Mouse (Mus musculus): Measurements from ENCODE around the gene Ect2l. TPM values are rescaled to one million over a fixed set of nuclear protein-coding genes. Genes with fewer than 3 reads are reported as not detected.

Ect2l gene
- polyA plus RNA-seq, 1 experiment: not detected

GRCm38 (mm10) chr10:18130276-18130675 is 80.4 kb downstream of the Ect2l start:
- TF ChIP-seq POLR2A (IDR thresholded peaks at IDR 0.05; ENCODE audit: low read depth, low read length) (no peak), CTCF (conservative IDR thresholded peaks at IDR 0.05; ENCODE audit: insufficient read depth, insufficient read length, low read depth, low read length) (no peak)
- H3K27ac ChIP-seq (ENCODE audit: insufficient read depth, low read depth, low read length): no peak overlapping the region
- H3K4me3 ChIP-seq (ENCODE audit: insufficient read depth, low read depth, low read length): no peak overlapping the region
- H3K36me3 ChIP-seq (ENCODE audit: control insufficient read depth, insufficient read depth, low read length): peaks cover 6% of the 10 kb centered on the region
- 74% methylated on average over 5 of the region's 5 CpGs for WGBS
- H3K27me3 ChIP-seq (replicated peaks; ENCODE audit: control insufficient read depth, insufficient read depth, low read length): no peaks in the 10 kb centered on the region
- peak; percentile 59 for DNase-seq
- H3K4me1 ChIP-seq (ENCODE audit: control insufficient read depth, insufficient read depth, low read length): peaks cover 6% of the 10 kb centered on the region; the same call in 1 of the 2 replicates

GRCm38 (mm10) chr10:18118336-18118735 is 92.4 kb downstream of the Ect2l start:
- no peak overlapping the region for H3K27ac ChIP-seq (ENCODE audit: insufficient read depth, low read depth, low read length)
- H3K4me1 ChIP-seq (ENCODE audit: control insufficient read depth, insufficient read depth, low read length): no peaks in the 10 kb centered on the region
- WGBS: 54% methylated on average over 8 of the region's 8 CpGs
- H3K27me3 ChIP-seq (replicated peaks; ENCODE audit: control insufficient read depth, insufficient read depth, low read length): no peaks in the 10 kb centered on the region
- peak; percentile 37 for DNase-seq
- no peak for TF ChIP-seq CTCF (conservative IDR thresholded peaks at IDR 0.05; ENCODE audit: insufficient read depth, insufficient read length, low read depth, low read length)
- no peak for TF ChIP-seq POLR2A (IDR thresholded peaks at IDR 0.05; ENCODE audit: low read depth, low read length)
- H3K36me3 ChIP-seq (ENCODE audit: control insufficient read depth, insufficient read depth, low read length): peaks cover 16% of the 10 kb centered on the region
- H3K4me3 ChIP-seq (ENCODE audit: insufficient read depth, low read depth, low read length): no peak overlapping the region

- TF ChIP-seq CTCF (conservative IDR thresholded peaks at IDR 0.05; ENCODE audit: insufficient read depth, insufficient read length, low read depth, low read length) (no peak), POLR2A (IDR thresholded peaks at IDR 0.05; ENCODE audit: low read depth, low read length) (no peak)
- DNase-seq: no peak
- Histone ChIP-seq H3K36me3 (ENCODE audit: control insufficient read depth, insufficient read depth, low read length) (peaks cover 7% of the 10 kb centered on the region; the same call in 1 of the 2 replicates), H3K27me3 (replicated peaks; ENCODE audit: control insufficient read depth, insufficient read depth, low read length) (no peaks in the 10 kb centered on the region), H3K4me1 (ENCODE audit: control insufficient read depth, insufficient read depth, low read length) (no peaks in the 10 kb centered on the region), H3K27ac (ENCODE audit: insufficient read depth, low read depth, low read length) (no peak overlapping the region), H3K4me3 (ENCODE audit: insufficient read depth, low read depth, low read length) (no peak overlapping the region)
- 88% methylated on average over 10 of the region's 10 CpGs for WGBS
Measured at GRCm38 (mm10) chr10:18113473-18114093, 97.1 kb downstream of the Ect2l start.

GRCm38 (mm10) chr10:18110940-18111339 is 99.8 kb downstream of the Ect2l start:
- TF ChIP-seq POLR2A (IDR thresholded peaks at IDR 0.05; ENCODE audit: low read depth, low read length): no peak
- no peak for TF ChIP-seq CTCF (conservative IDR thresholded peaks at IDR 0.05; ENCODE audit: insufficient read depth, insufficient read length, low read depth, low read length)
- no peak overlapping the region for H3K4me3 ChIP-seq (ENCODE audit: insufficient read depth, low read depth, low read length)
- H3K36me3 ChIP-seq (ENCODE audit: control insufficient read depth, insufficient read depth, low read length): peaks cover 4% of the 10 kb centered on the region; the same call in 1 of the 2 replicates
- no peaks in the 10 kb centered on the region for H3K4me1 ChIP-seq (ENCODE audit: control insufficient read depth, insufficient read depth, low read length)
- H3K27ac ChIP-seq (ENCODE audit: insufficient read depth, low read depth, low read length): no peak overlapping the region
- no peak for DNase-seq
- no peaks in the 10 kb centered on the region for H3K27me3 ChIP-seq (replicated peaks; ENCODE audit: control insufficient read depth, insufficient read depth, low read length)

GRCm38 (mm10) chr10:18107471-18107870 is 103.2 kb downstream of the Ect2l start:
- no peaks in the 10 kb centered on the region for H3K27me3 ChIP-seq (replicated peaks; ENCODE audit: control insufficient read depth, insufficient read depth, low read length)
- peak; percentile 32 for DNase-seq
- no peak overlapping the region for H3K4me3 ChIP-seq (ENCODE audit: insufficient read depth, low read depth, low read length)
- 51% methylated on average over 5 of the region's 5 CpGs for WGBS
- peak; percentile 56; the same call in 1 of the 2 replicates for TF ChIP-seq CTCF (conservative IDR thresholded peaks at IDR 0.05; ENCODE audit: insufficient read depth, insufficient read length, low read depth, low read length)
- no peak for TF ChIP-seq POLR2A (IDR thresholded peaks at IDR 0.05; ENCODE audit: low read depth, low read length)
- H3K27ac ChIP-seq (ENCODE audit: insufficient read depth, low read depth, low read length): no peak overlapping the region
- H3K36me3 ChIP-seq (ENCODE audit: control insufficient read depth, insufficient read depth, low read length): no peaks in the 10 kb centered on the region
- H3K4me1 ChIP-seq (ENCODE audit: control insufficient read depth, insufficient read depth, low read length): no peaks in the 10 kb centered on the region

GRCm38 (mm10) chr10:18102166-18102565 is 108.5 kb downstream of the Ect2l start:
- TF ChIP-seq POLR2A (IDR thresholded peaks at IDR 0.05; ENCODE audit: low read depth, low read length): no peak
- peak; percentile 30; the same call in 1 of the 2 replicates for TF ChIP-seq CTCF (conservative IDR thresholded peaks at IDR 0.05; ENCODE audit: insufficient read depth, insufficient read length, low read depth, low read length)
- Histone ChIP-seq H3K27me3 (replicated peaks; ENCODE audit: control insufficient read depth, insufficient read depth, low read length) (no peaks in the 10 kb centered on the region), H3K4me3 (ENCODE audit: insufficient read depth, low read depth, low read length) (no peak overlapping the region), H3K27ac (ENCODE audit: insufficient read depth, low read depth, low read length) (no peak overlapping the region), H3K4me1 (ENCODE audit: control insufficient read depth, insufficient read depth, low read length) (no peaks in the 10 kb centered on the region), H3K36me3 (ENCODE audit: control insufficient read depth, insufficient read depth, low read length) (no peaks in the 10 kb centered on the region)
- DNase-seq: peak; percentile 12
- 43% methylated on average over 5 of the region's 5 CpGs for WGBS

GRCm38 (mm10) chr10:18090691-18091090 is 120.0 kb downstream of the Ect2l start:
- H3K4me3 ChIP-seq (ENCODE audit: insufficient read depth, low read depth, low read length): no peak overlapping the region
- peaks cover 4% of the 10 kb centered on the region for H3K36me3 ChIP-seq (ENCODE audit: control insufficient read depth, insufficient read depth, low read length)
- no peak overlapping the region for H3K27ac ChIP-seq (ENCODE audit: insufficient read depth, low read depth, low read length)
- no peaks in the 10 kb centered on the region; the same call in 1 of the 2 replicates for H3K4me1 ChIP-seq (ENCODE audit: control insufficient read depth, insufficient read depth, low read length)
- H3K27me3 ChIP-seq (replicated peaks; ENCODE audit: control insufficient read depth, insufficient read depth, low read length): no peaks in the 10 kb centered on the region
- DNase-seq: no peak
- no peak for TF ChIP-seq CTCF (conservative IDR thresholded peaks at IDR 0.05; ENCODE audit: insufficient read depth, insufficient read length, low read depth, low read length)
- no peak for TF ChIP-seq POLR2A (IDR thresholded peaks at IDR 0.05; ENCODE audit: low read depth, low read length)

Data from kidney, adult 2 months (tissue).